Mouse (Mus musculus) MEL (cell line): Measurements from ENCODE around the gene Parp9. TPM values are rescaled to one million over a fixed set of nuclear protein-coding genes. Genes with fewer than 3 reads are reported as not detected.
A peak's percentile ranks its signal among the peaks of the same experiment; 100 is the strongest.

Experiments used
- DNase-seq: peaks from one replicate; pipeline ENCODE4 v3.0.0; 2011; ENCODE audit warnings: low read depth, low spot score
- H3K27ac ChIP-seq: 2 replicates; pipeline ENCODE4 v1.5.1; 2012; ENCODE audit warnings: low read depth, mild to moderate bottlenecking, control low read depth, low read length, moderate library complexity; ENCODE audit not compliant: control insufficient read depth
- H3K27me3 ChIP-seq, 2 experiments: fragments of 150-350 bp in 1 of 2; sonication (generic) in 1 of 2; 2 replicates each; pipeline ENCODE4 v1.6.1; 2012; ENCODE audit warnings: low read length in 2 of 2, mild to moderate bottlenecking in 2 of 2, improper control_type of control experiment in 1 of 2, moderate library complexity in 1 of 2; ENCODE audit not compliant: insufficient read depth in 2 of 2, control insufficient read depth in 1 of 2
- H3K36me3 ChIP-seq, 2 experiments: 2 replicates each; pipeline ENCODE4 v1.6.1; 2012 to 2014; ENCODE audit warnings: low read length in 2 of 2, improper control_type of control experiment in 1 of 2, inconsistent platforms in 1 of 2, mild to moderate bottlenecking in 1 of 2; ENCODE audit not compliant: insufficient read depth in 2 of 2, control insufficient read depth in 1 of 2
- H3K4me1 ChIP-seq, 2 experiments: fragments of 150-350 bp in 1 of 2; sonication (generic) in 1 of 2; 2 replicates each; pipeline ENCODE4 v1.6.1; 2012; ENCODE audit warnings: low read length in 2 of 2, improper control_type of control experiment in 1 of 2, mild to moderate bottlenecking in 1 of 2; ENCODE audit not compliant: insufficient read depth in 2 of 2, control insufficient read depth in 1 of 2
- H3K4me3 ChIP-seq, 2 experiments: fragments of 150-350 bp in 1 of 2; sonication (generic) in 1 of 2; 2 replicates each; pipeline ENCODE4 v1.5.1; 2012; ENCODE audit warnings: low read depth in 2 of 2, low read length in 2 of 2, mild to moderate bottlenecking in 2 of 2, moderate library complexity in 2 of 2, control low read depth in 1 of 2, improper control_type of control experiment in 1 of 2; ENCODE audit not compliant: control insufficient read depth in 1 of 2, insufficient read depth in 1 of 2
- H3K79me2 ChIP-seq: 2 replicates; pipeline ENCODE4 v1.6.1; 2012; ENCODE audit warnings: mild to moderate bottlenecking, low read length, moderate library complexity; ENCODE audit not compliant: control insufficient read depth, poor library complexity, insufficient read depth
- H3K9ac ChIP-seq: 2 replicates; pipeline ENCODE4 v1.6.1; 2012; ENCODE audit warnings: low read depth, mild to moderate bottlenecking, control low read depth, low read length, moderate library complexity; ENCODE audit not compliant: control insufficient read depth, poor library complexity, severe bottlenecking
- H3K9me3 ChIP-seq: fragments of 150-350 bp; sonication (generic); replicated peaks from 2 replicates; pipeline ENCODE4 v1.6.1; 2012; ENCODE audit warnings: mild to moderate bottlenecking, low read length, improper control_type of control experiment, moderate library complexity; ENCODE audit not compliant: insufficient read depth
- BHLHE40 ChIP-seq: IDR thresholded peaks from 2 replicates; pipeline ENCODE4 v1.6.1; 2012; ENCODE audit warnings: low read depth, mild to moderate bottlenecking, inconsistent platforms, low read length, improper control_type of control experiment, borderline replicate concordance
- CHD1 ChIP-seq: IDR thresholded peaks from 2 replicates; pipeline ENCODE4 v1.6.1; 2012; ENCODE audit warnings: low read depth, mild to moderate bottlenecking, inconsistent platforms, low read length, improper control_type of control experiment
- ELF1 ChIP-seq: IDR thresholded peaks from 2 replicates; pipeline ENCODE4 v1.6.1; 2014; ENCODE audit warnings: low read depth, mild to moderate bottlenecking, inconsistent platforms, low read length, improper control_type of control experiment, moderate library complexity
- EP300 ChIP-seq, 2 experiments: IDR thresholded peaks; 2 replicates each; pipeline ENCODE4 v1.6.1; 2011; ENCODE audit warnings: improper control_type of control experiment in 2 of 2, low read length in 2 of 2, low read depth in 1 of 2, mild to moderate bottlenecking in 1 of 2
- ETS1 ChIP-seq: IDR thresholded peaks from 2 replicates; pipeline ENCODE4 v1.6.1; 2012; ENCODE audit warnings: low read depth, mild to moderate bottlenecking, inconsistent platforms, low read length, improper control_type of control experiment, moderate library complexity
- GABPA ChIP-seq: IDR thresholded peaks from 2 replicates; pipeline ENCODE4 v1.6.1; 2012; ENCODE audit warnings: low read depth, mild to moderate bottlenecking, inconsistent platforms, low read length, improper control_type of control experiment, moderate library complexity
- GATA1 ChIP-seq: IDR thresholded peaks from 2 replicates; pipeline ENCODE4 v1.6.1; 2011; ENCODE audit warnings: low read depth, low read length, improper control_type of control experiment
- JUND ChIP-seq: IDR thresholded peaks from 2 replicates; pipeline ENCODE4 v1.6.1; 2011; ENCODE audit warnings: low read depth, mild to moderate bottlenecking, improper control_type of control experiment, low read length
- KAT2A ChIP-seq: conservative IDR thresholded peaks from 2 replicates; pipeline ENCODE4 v1.6.1; 2012; ENCODE audit warnings: low read depth, low read length, improper control_type of control experiment, inconsistent platforms
- MAFK ChIP-seq: IDR thresholded peaks from 2 replicates; pipeline ENCODE4 v1.6.1; 2011; ENCODE audit warnings: low read depth, mild to moderate bottlenecking, low read length, improper control_type of control experiment, borderline replicate concordance
- MAX ChIP-seq: IDR thresholded peaks from 2 replicates; pipeline ENCODE4 v1.6.1; 2011; ENCODE audit warnings: low read length, improper control_type of control experiment
- MAZ ChIP-seq: IDR thresholded peaks from 2 replicates; pipeline ENCODE4 v1.6.1; 2012; ENCODE audit warnings: low read depth, mild to moderate bottlenecking, inconsistent platforms, low read length, improper control_type of control experiment
- MXI1 ChIP-seq: IDR thresholded peaks from 2 replicates; pipeline ENCODE4 v1.6.1; 2011; ENCODE audit warnings: mild to moderate bottlenecking, low read depth, low read length, improper control_type of control experiment
- MYB ChIP-seq: IDR thresholded peaks from 2 replicates; pipeline ENCODE4 v1.6.1; 2011; ENCODE audit warnings: mild to moderate bottlenecking, low read depth, low read length, improper control_type of control experiment
- MYC ChIP-seq: IDR thresholded peaks from 2 replicates; pipeline ENCODE4 v1.6.1; 2011; ENCODE audit warnings: low read depth, mild to moderate bottlenecking, low read length, improper control_type of control experiment, moderate library complexity
- NELFE ChIP-seq: IDR thresholded peaks from 2 replicates; pipeline ENCODE4 v1.6.1; 2011; ENCODE audit warnings: low read depth, low read length, improper control_type of control experiment
- NRF1 ChIP-seq: IDR thresholded peaks from 2 replicates; pipeline ENCODE4 v1.6.1; 2014; ENCODE audit warnings: low read depth, mild to moderate bottlenecking, inconsistent platforms, low read length, improper control_type of control experiment, moderate library complexity; ENCODE audit not compliant: poor library complexity, insufficient read depth, severe bottlenecking
- POLR2A ChIP-seq, 2 experiments: IDR thresholded peaks; 2 replicates each; pipeline ENCODE4 v1.6.1; 2011 to 2012; ENCODE audit warnings: low read length in 2 of 2, mild to moderate bottlenecking in 2 of 2, control low read depth in 1 of 2, improper control_type of control experiment in 1 of 2, low read depth in 1 of 2, moderate library complexity in 1 of 2; ENCODE audit not compliant: control insufficient read depth in 1 of 2, insufficient read depth in 1 of 2, poor library complexity in 1 of 2
- POLR2AphosphoS5 ChIP-seq: IDR thresholded peaks from 2 replicates; pipeline ENCODE4 v1.6.1; 2012; ENCODE audit warnings: low read depth, borderline replicate concordance, mild to moderate bottlenecking, inconsistent platforms, low read length, moderate library complexity, mixed read lengths
- RCOR1 ChIP-seq: IDR thresholded peaks from 2 replicates; pipeline ENCODE4 v1.6.1; 2012; ENCODE audit warnings: low read depth, mild to moderate bottlenecking, inconsistent platforms, low read length, improper control_type of control experiment
- SIN3A ChIP-seq: IDR thresholded peaks from 2 replicates; pipeline ENCODE4 v1.6.1; 2012; ENCODE audit warnings: low read length, improper control_type of control experiment, inconsistent platforms
- TAL1 ChIP-seq: IDR thresholded peaks from 2 replicates; pipeline ENCODE4 v1.6.1; 2012; ENCODE audit warnings: mild to moderate bottlenecking, inconsistent platforms, low read length, moderate library complexity, mixed read lengths
- TBP ChIP-seq: IDR thresholded peaks from 2 replicates; pipeline ENCODE4 v1.8.0; 2011; ENCODE audit warnings: low read depth, low read length, improper control_type of control experiment
- TCF12 ChIP-seq: IDR thresholded peaks from 2 replicates; pipeline ENCODE4 v1.6.1; 2014; ENCODE audit warnings: low read depth, mild to moderate bottlenecking, inconsistent platforms, low read length, improper control_type of control experiment, moderate library complexity
- UBTF ChIP-seq: IDR thresholded peaks from 2 replicates; pipeline ENCODE4 v1.6.1; 2012; ENCODE audit warnings: low read depth, mild to moderate bottlenecking, inconsistent platforms, low read length, improper control_type of control experiment, moderate library complexity, borderline replicate concordance; ENCODE audit not compliant: insufficient read depth
- USF1 ChIP-seq: IDR thresholded peaks from 2 replicates; pipeline ENCODE4 v1.6.1; 2014; ENCODE audit warnings: low read depth, mild to moderate bottlenecking, inconsistent platforms, low read length, improper control_type of control experiment, moderate library complexity
- USF2 ChIP-seq, 2 experiments: IDR thresholded peaks; 2 replicates each; pipeline ENCODE4 v1.6.1; 2011 to 2012; ENCODE audit warnings: improper control_type of control experiment in 2 of 2, low read length in 2 of 2, borderline replicate concordance in 1 of 2, inconsistent platforms in 1 of 2, low read depth in 1 of 2, mild to moderate bottlenecking in 1 of 2; ENCODE audit not compliant: insufficient read depth in 1 of 2
- ZMIZ1 ChIP-seq: IDR thresholded peaks from 2 replicates; pipeline ENCODE4 v1.6.1; 2012; ENCODE audit warnings: low read depth, mild to moderate bottlenecking, inconsistent platforms, low read length, improper control_type of control experiment, moderate library complexity
- ZNF384 ChIP-seq: IDR thresholded peaks from 2 replicates; pipeline ENCODE4 v1.6.1; 2012; ENCODE audit warnings: low read depth, mild to moderate bottlenecking, inconsistent platforms, low read length, improper control_type of control experiment
- polyA plus RNA-seq, 2 experiments: library from polyadenylated mRNA; stranded (reverse) in 1 of 2; unstranded in 1 of 2; fragments of >175 nt in 1 of 2; fragments of >200 nt in 1 of 2; gene quantifications; 2 replicates each; pipeline versions ENCODE4 v1.2.1 to v1.2.4; 2012; ENCODE audit warnings: low replicate concordance in 2 of 2, low read depth in 1 of 2; ENCODE audit not compliant: insufficient read length in 2 of 2, insufficient read depth in 1 of 2, missing spikeins in 1 of 2
- total RNA-seq: library from RNA; depleted of rRNA; stranded (reverse); fragments of 300-350 nt; gene quantifications from 2 replicates; pipeline ENCODE4 v1.2.3, GENCODE M21; 2012

The Parp9 gene
- total and polyA plus RNA-seq, 3 experiments: 3.4 to 5.3 TPM; not detected in 1

GRCm38 (mm10) chr16:35981363-35981821 lies 43.1 kb downstream of the Parp9 start:
- 0 out of 2 replicates have a peak, but pooled peaks have one; percentile 7 for TF ChIP-seq TAL1
- no peak for TF ChIP-seq RCOR1
- no peak for TF ChIP-seq USF2 (IDR thresholded peaks at IDR 0.05; ENCODE audit: borderline replicate concordance in 1 of 2, insufficient read depth in 1 of 2, low read depth in 1 of 2, low read length in 2 of 2)
- TF ChIP-seq JUND: no peak
- TF ChIP-seq MYB: no peak
- TF ChIP-seq SIN3A: peak; percentile 68
- peak; percentile 70 for TF ChIP-seq MXI1
- peak; percentile 56 for TF ChIP-seq NELFE
- 0 out of 2 replicates have a peak, but pooled peaks have one; percentile 51 for TF ChIP-seq MAZ
- peak; percentile 74 for TF ChIP-seq MYC
- TF ChIP-seq GABPA: 0 out of 2 replicates have a peak, but pooled peaks have one; percentile 27
- TF ChIP-seq TBP: peak; percentile 62; the same call in 1 of the 2 replicates
- no peak for TF ChIP-seq MAFK
- peak; percentile 91 for TF ChIP-seq CHD1
- TF ChIP-seq KAT2A: no peak
- peak; percentile 72; the same call in 1 of the 2 replicates for TF ChIP-seq ZMIZ1
- TF ChIP-seq ETS1: 0 out of 2 replicates have a peak, but pooled peaks have one; percentile 34
- peak; percentile 48 to 71; a peak in 3 of 4 replicates for TF ChIP-seq POLR2A (IDR thresholded peaks at IDR 0.05; ENCODE audit: control insufficient read depth in 1 of 2, insufficient read depth in 1 of 2, low read depth in 1 of 2, low read length in 2 of 2, poor library complexity in 1 of 2)
- TF ChIP-seq POLR2AphosphoS5: peak; percentile 67; the same call in 1 of the 2 replicates
- no peak for TF ChIP-seq ELF1
- 0 out of 2 replicates have a peak, but pooled peaks have one; percentile 96 for TF ChIP-seq UBTF
- 0 out of 2 replicates have a peak, but pooled peaks have one; percentile 34 for TF ChIP-seq ZNF384
- peak; percentile 2; the same call in 1 of the 2 replicates for TF ChIP-seq GATA1
- TF ChIP-seq BHLHE40: peak; percentile 5; the same call in 1 of the 2 replicates
- TF ChIP-seq NRF1: no peak
- TF ChIP-seq EP300 (IDR thresholded peaks at IDR 0.05; ENCODE audit: low read depth in 1 of 2, low read length in 2 of 2): 0 out of 4 replicates have a peak, but pooled peaks of 1 of the 2 experiments have one; percentile 32
- TF ChIP-seq TCF12: 0 out of 2 replicates have a peak, but pooled peaks have one; percentile 5
- peak; percentile 58 for TF ChIP-seq MAX
- peak; percentile 75 for TF ChIP-seq USF1
- peak; percentile 100 for DNase-seq
- Histone ChIP-seq H3K9me3 (no peaks in the 10 kb centered on the region), H3K36me3 (peaks cover 0 to 20% of the 10 kb centered on the region in 2 experiments; a peak in 2 of 4 replicates), H3K27me3 (no peaks in the 10 kb centered on the region), H3K27ac (no peak overlapping the region), H3K4me1 (peaks cover 0 to 6% of the 10 kb centered on the region in 2 experiments; a peak in 3 of 4 replicates), H3K4me3 (peak overlapping the region; percentile 0 to 4; a peak in 3 of 4 replicates), H3K9ac (peak overlapping the region; percentile 14), H3K79me2 (peaks cover 30% of the 10 kb centered on the region)
